Mouse (Mus musculus) cortical plate, adult 2 months (tissue): ENCODE results near the gene Uspl1. TPM values are rescaled to one million over a fixed set of nuclear protein-coding genes. Genes with fewer than 3 reads are reported as not detected.

Experiments
- H3K27ac ChIP-seq: fragments of 200-500 bp; 2 replicates; pipeline ENCODE4 v1.5.1; 2012; ENCODE audit warnings: low read length, control low read depth, inconsistent platforms; ENCODE audit not compliant: insufficient read depth
- H3K4me1 ChIP-seq: fragments of 200-500 bp; 2 replicates; pipeline ENCODE4 v1.6.1; 2011; ENCODE audit warnings: low read length; ENCODE audit not compliant: control insufficient read depth, insufficient read depth
- H3K4me3 ChIP-seq: fragments of 200-500 bp; 2 replicates; pipeline ENCODE4 v1.5.1; 2011; ENCODE audit warnings: mild to moderate bottlenecking, low read length, control low read depth; ENCODE audit not compliant: insufficient read depth
- CTCF ChIP-seq: fragments of 200-500 bp; IDR thresholded peaks from 2 replicates; pipeline ENCODE4 v1.5.1; 2011; ENCODE audit warnings: mild to moderate bottlenecking, control low read depth, low read length; ENCODE audit not compliant: insufficient read depth; ENCODE audit errors: extremely low read depth
- POLR2A ChIP-seq: fragments of 200-500 bp; IDR thresholded peaks from 2 replicates; pipeline ENCODE4 v1.6.1; 2011; ENCODE audit warnings: mild to moderate bottlenecking, low read length, control low read depth; ENCODE audit not compliant: insufficient read depth; ENCODE audit errors: extremely low read depth
- polyA plus RNA-seq: library from polyadenylated mRNA; depleted of rRNA; stranded (reverse); fragments of >200 nt; gene quantifications from 2 replicates; pipeline ENCODE4 v1.2.3, GENCODE M21; 2012; rRNA removed

The Uspl1 gene
- polyA plus RNA-seq, 1 experiment, result 25.9 TPM

GRCm38 (mm10) chr5:149261866-149262265 lies 77.7 kb downstream of the Uspl1 start:
- TF ChIP-seq CTCF, result 0 out of 2 replicates have a peak, but pooled peaks have one; percentile 3
- no peak for TF ChIP-seq POLR2A
- Histone ChIP-seq H3K4me1 (peaks cover 2% of the 10 kb centered on the region; the same call in 1 of the 2 replicates), H3K27ac (no peak overlapping the region), H3K4me3 (no peak overlapping the region)

GRCm38 (mm10) chr5:149264405-149264804 lies 80.3 kb downstream of the Uspl1 start, which contains the start of gene Alox5ap:
TSS of gene Alox5ap (plus strand) at chr5:149264767.
- no peaks in the 10 kb centered on the region for H3K4me1 ChIP-seq
- TF ChIP-seq POLR2A, result no peak
- no peak for TF ChIP-seq CTCF
- no peak within 1 kb of the TSS for H3K27ac ChIP-seq
- no peak within 1 kb of the TSS for H3K4me3 ChIP-seq

GRCm38 (mm10) chr5:149264878-149265279 lies 80.7 kb downstream of the Uspl1 start:
- Histone ChIP-seq H3K27ac (no peak overlapping the region), H3K4me1 (no peaks in the 10 kb centered on the region), H3K4me3 (no peak overlapping the region)
- no peak for TF ChIP-seq POLR2A
- no peak for TF ChIP-seq CTCF

Other genes starting within 250 kb of the Uspl1 start
- gene Gm42791, start 189.2 kb upstream of the Uspl1 start, polyA plus RNA-seq, result not detected in 2 replicates
- 173 and 188 TPM in 2 replicates for gene Hmgb1, start 139 bp downstream of the Uspl1 start, polyA plus RNA-seq
- 16.0 and 18.0 TPM in 2 replicates for gene Alox5ap, start 80.4 kb downstream of the Uspl1 start, polyA plus RNA-seq
- 10.0 and 10.5 TPM in 2 replicates for gene Medag, start 227.4 kb downstream of the Uspl1 start, polyA plus RNA-seq